Mouse (Mus musculus) forebrain, embryonic 10.5 days (tissue): ENCODE measurements around the gene Wwc2. TPM values are rescaled to one million over a fixed set of nuclear protein-coding genes. Genes with fewer than 3 reads are reported as not detected.

Experiments used
- DNase-seq: peaks from one replicate; pipeline ENCODE4 v3.0.0-alpha.2; 2017; ENCODE audit warnings: low spot score; ENCODE audit errors: extremely low spot score
- H3K27ac ChIP-seq: fragments of 300-500 bp; sonication (generic); 2 replicates; pipeline ENCODE4 v1.5.1; 2016; ENCODE audit warnings: mild to moderate bottlenecking
- H3K27me3 ChIP-seq: fragments of 300-500 bp; sonication (generic); 2 replicates; pipeline ENCODE4 v1.6.1; 2016; ENCODE audit warnings: mild to moderate bottlenecking; ENCODE audit not compliant: poor library complexity, severe bottlenecking
- H3K36me3 ChIP-seq: fragments of 300-500 bp; sonication (generic); replicated peaks from 2 replicates; pipeline ENCODE4 v1.6.1; 2016; ENCODE audit warnings: mild to moderate bottlenecking, moderate library complexity
- H3K4me1 ChIP-seq: fragments of 300-500 bp; sonication (generic); 2 replicates; pipeline ENCODE4 v1.6.1; 2016
- H3K4me3 ChIP-seq: fragments of 300-500 bp; sonication (generic); 2 replicates; pipeline ENCODE4 v1.5.1; 2016; ENCODE audit warnings: mild to moderate bottlenecking, moderate library complexity
- H3K9me3 ChIP-seq: fragments of 300-500 bp; sonication (generic); 2 replicates; pipeline ENCODE4 v1.6.1; 2016; ENCODE audit warnings: mild to moderate bottlenecking, moderate library complexity
- WGBS: fragments of 180-500 bp; shearing (Covaris S2); methylation state at CpG from one replicate; pipeline ENCODE4 v1.1.7; 2016; 5-methylcytosine and 5-hydroxymethylcytosine counted together
- polyA plus RNA-seq: library from polyadenylated mRNA; unstranded; fragments of >200 nt; fragmentation: Nextera tagmentation; extraction: Ambion mirVana; gene quantifications from 2 replicates; pipeline ENCODE4 v1.2.1, GENCODE M21; 2016

Wwc2 gene
- polyA plus RNA-seq, 1 experiment from 2014 or later: 7.8 TPM

GRCm38 (mm10) chr8:47781881-47782280 lies 208.8 kb downstream of the Wwc2 start:
- Histone ChIP-seq H3K27me3 (no peaks in the 10 kb centered on the region), H3K36me3 (no peaks in the 10 kb centered on the region), H3K27ac (no peak overlapping the region), H3K9me3 (peaks cover 7% of the 10 kb centered on the region; the same call in 1 of the 2 replicates), H3K4me1 (0 out of 2 replicates have a peak, but pooled peaks cover 3% of the 10 kb centered on the region), H3K4me3 (no peak overlapping the region)
- no peak for DNase-seq
- WGBS: 90% methylated on average over 4 of the region's 4 CpGs

- Histone ChIP-seq H3K27ac (no peak overlapping the region), H3K4me3 (no peak overlapping the region), H3K36me3 (no peaks in the 10 kb centered on the region), H3K4me1 (no peaks in the 10 kb centered on the region), H3K9me3 (no peaks in the 10 kb centered on the region), H3K27me3 (no peaks in the 10 kb centered on the region)
- DNase-seq: no peak
- WGBS: 86% methylated on average over 6 of the region's 6 CpGs
Observed at GRCm38 (mm10) chr8:47779589-47779988, 211.1 kb downstream of the Wwc2 start.

- Histone ChIP-seq H3K27me3 (no peaks in the 10 kb centered on the region), H3K9me3 (no peaks in the 10 kb centered on the region), H3K4me3 (no peak overlapping the region), H3K4me1 (no peaks in the 10 kb centered on the region), H3K36me3 (no peaks in the 10 kb centered on the region), H3K27ac (no peak overlapping the region)
- no peak for DNase-seq
- WGBS: 95% methylated on average over 7 of the region's 7 CpGs
Observed at GRCm38 (mm10) chr8:47777415-47777814, 213.3 kb downstream of the Wwc2 start.

Other genes starting within 250 kb of the Wwc2 start
- not detected in 2 replicates for gene Cldn24, start 168.8 kb downstream of the Wwc2 start, polyA plus RNA-seq
- not detected in 2 replicates for gene Cldn22, start 166.4 kb downstream of the Wwc2 start, polyA plus RNA-seq
- 50.0 and 51.5 TPM in 2 replicates for gene Dctd, start 108.2 kb upstream of the Wwc2 start, polyA plus RNA-seq